Mouse (Mus musculus) forebrain, postnatal 0 days (tissue): ENCODE measurements around the gene Myb. TPM values are rescaled to one million over a fixed set of nuclear protein-coding genes. Genes with fewer than 3 reads are reported as not detected.
"Not testable (repeated sequence)": the region's sequence is repeated elsewhere in the genome, so short reads cannot be mapped to it uniquely, and the experiment has no call there.

Experiments
- ATAC-seq: fragments of 200-750 bp; cut with Nextera tagmentation; 2 replicates; pipeline ENCODE4 v1.8.0; 2017; ENCODE audit warnings: mild to moderate bottlenecking, moderate library complexity
- DNase-seq: peaks from one replicate; pipeline ENCODE4 v3.0.0-alpha.2; 2015
- H3K27ac ChIP-seq: fragments of 300-500 bp; sonication (generic); 2 replicates; pipeline ENCODE4 v1.5.1; 2014; ENCODE audit warnings: low read depth, mild to moderate bottlenecking, antibody characterized with exemption, low read length, moderate library complexity, mixed read lengths
- H3K27me3 ChIP-seq: fragments of 300-500 bp; sonication (generic); 2 replicates; pipeline ENCODE4 v1.6.1; 2014; ENCODE audit warnings: mild to moderate bottlenecking, low read length, mixed read lengths; ENCODE audit not compliant: insufficient read depth
- H3K36me3 ChIP-seq: fragments of 300-500 bp; sonication (generic); 2 replicates; pipeline ENCODE4 v1.6.1; 2014; ENCODE audit warnings: mild to moderate bottlenecking, moderate library complexity; ENCODE audit not compliant: insufficient read depth
- H3K4me1 ChIP-seq: fragments of 300-500 bp; sonication (generic); 2 replicates; pipeline ENCODE4 v1.6.1; 2014; ENCODE audit warnings: antibody characterized with exemption; ENCODE audit not compliant: insufficient read depth
- H3K4me2 ChIP-seq: fragments of 300-500 bp; sonication (generic); 2 replicates; pipeline ENCODE4 v1.6.1; 2014; ENCODE audit warnings: low read depth, mild to moderate bottlenecking, moderate library complexity
- H3K4me3 ChIP-seq: fragments of 300-500 bp; sonication (generic); 2 replicates; pipeline ENCODE4 v1.5.1; 2014; ENCODE audit warnings: low read depth, low read length, mixed read lengths
- H3K9ac ChIP-seq: fragments of 300-500 bp; sonication (generic); 2 replicates; pipeline ENCODE4 v1.6.1; 2014; ENCODE audit warnings: mild to moderate bottlenecking
- H3K9me3 ChIP-seq: fragments of 300-500 bp; sonication (generic); 2 replicates; pipeline ENCODE4 v1.6.1; 2016; ENCODE audit warnings: low read length
- CTCF ChIP-seq: sonication (generic); IDR thresholded peaks from 2 replicates; pipeline ENCODE4 v1.5.1; 2016; ENCODE audit warnings: antibody characterized with exemption, control low read depth, low read depth
- WGBS: fragments of 180-500 bp; shearing (Covaris S2); extraction: QIAGEN DNeasy Blood & Tissue Kit; methylation state at CpG from one replicate; pipeline ENCODE4 v1.1.7; 2014; 5-methylcytosine and 5-hydroxymethylcytosine counted together
- polyA plus RNA-seq: library from polyadenylated mRNA; unstranded; fragments of >200 nt; fragmentation: Nextera tagmentation; extraction: Ambion mirVana; gene quantifications from 2 replicates; pipeline ENCODE4 v1.2.1, GENCODE M21; 2015
- total RNA-seq: library from RNA; depleted of rRNA; stranded (reverse); fragments of >200 nt; gene quantifications from 2 replicates; pipeline ENCODE4 v1.2.3, GENCODE M21; 2014

Myb gene
- total and polyA plus RNA-seq, 2 experiments from 2014 or later = 1.8 to 4.1 TPM

DNA sequence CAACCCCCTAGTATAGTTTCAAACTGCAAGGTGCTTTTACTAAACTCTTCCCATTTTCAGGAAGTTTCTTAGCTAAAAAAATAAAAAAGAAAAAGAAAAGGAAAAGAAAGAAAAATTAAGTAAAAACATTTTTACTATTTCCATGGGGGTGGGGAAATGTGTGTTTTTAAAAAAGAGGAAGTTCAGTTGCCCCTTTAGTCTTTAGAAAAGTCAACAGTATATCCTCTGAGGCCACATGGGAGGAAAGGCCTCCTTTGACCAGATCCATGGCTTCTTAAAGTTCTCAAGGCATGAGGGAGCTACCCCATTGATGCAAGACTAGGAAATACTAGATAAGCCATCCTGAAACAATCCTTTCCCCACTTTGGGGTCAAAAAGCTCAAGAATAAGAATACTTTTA lies 9.5 kb downstream of the Myb start:
- no peak for ATAC-seq

DNA sequence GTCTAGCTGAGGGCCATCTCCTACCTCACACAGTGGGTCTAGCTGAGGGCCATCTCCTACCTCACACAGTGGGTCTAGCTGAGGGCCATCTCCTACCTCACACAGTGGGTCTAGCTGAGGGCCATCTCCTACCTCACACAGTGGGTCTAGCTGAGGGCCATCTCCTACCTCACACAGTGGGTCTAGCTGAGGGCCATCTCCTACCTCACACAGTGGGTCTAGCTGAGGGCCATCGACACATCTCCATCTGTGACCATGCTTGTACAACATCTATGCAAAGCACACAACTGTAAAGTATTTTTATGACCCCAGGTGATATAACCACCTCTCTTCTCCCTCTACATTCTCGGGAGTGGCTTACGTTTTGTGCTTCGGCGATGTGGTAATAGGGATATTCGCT lies 10.8 kb downstream of the Myb start:
- not testable (repeated sequence) for H3K9me3 ChIP-seq, H3K4me3 ChIP-seq, ATAC-seq, H3K36me3 ChIP-seq, H3K27ac ChIP-seq, DNase-seq, H3K9ac ChIP-seq, H3K27me3 ChIP-seq, H3K4me2 ChIP-seq, H3K4me1 ChIP-seq
- 98% methylated on average over 6 of the region's 6 CpGs for WGBS

More for the DNA sequence above, 9.5 kb downstream of the Myb start:
- TF ChIP-seq CTCF = no peak
- Histone ChIP-seq H3K9ac (no peak overlapping the region), H3K4me1 (no peaks in the 10 kb centered on the region), H3K27me3 (no peaks in the 10 kb centered on the region), H3K4me2 (no peak overlapping the region), H3K36me3 (no peaks in the 10 kb centered on the region; the same call in 1 of the 2 replicates), H3K9me3 (no peaks in the 10 kb centered on the region), H3K27ac (no peak overlapping the region), H3K4me3 (no peak overlapping the region)
- DNase-seq = no peak

DNA sequence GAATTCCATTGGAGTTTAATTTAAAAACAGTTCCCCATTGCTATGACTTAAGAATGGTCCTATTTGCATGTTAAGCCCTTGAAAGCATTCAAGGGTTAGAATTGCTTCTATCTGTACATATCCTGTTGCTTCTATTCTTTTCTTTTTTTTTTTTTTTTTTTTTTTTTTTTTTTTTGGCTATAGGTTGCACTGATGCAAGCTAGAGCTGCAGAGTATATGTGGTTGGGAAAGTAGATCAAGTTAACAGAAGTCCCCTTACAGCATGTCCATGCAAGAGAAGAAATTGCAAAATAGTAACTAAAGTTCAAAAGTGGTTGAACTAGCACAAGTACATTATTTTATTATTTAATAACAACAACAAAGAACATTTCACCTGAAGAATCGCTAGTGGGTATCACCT lies 14.1 kb downstream of the Myb start:
- no peak for ATAC-seq

DNA sequence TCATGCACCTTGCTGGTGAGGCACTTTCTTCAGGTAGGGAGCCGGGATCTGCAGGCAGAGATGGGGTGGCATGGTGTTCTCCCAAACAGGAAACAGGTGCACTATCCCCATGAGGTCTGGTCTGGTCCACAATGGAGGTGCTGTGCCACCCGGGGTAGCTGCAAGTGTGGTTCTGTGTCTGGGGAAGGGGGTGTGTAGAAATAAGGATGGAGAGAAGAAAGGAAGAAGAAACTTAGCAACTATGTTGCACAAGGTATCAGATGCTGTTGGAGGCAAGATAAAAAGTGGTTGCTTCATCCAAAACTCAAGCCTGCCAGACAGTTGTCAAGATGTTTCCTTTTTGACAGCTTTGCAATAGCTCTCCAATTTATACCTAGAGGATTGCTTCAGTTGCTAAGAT lies 14.5 kb downstream of the Myb start:
- DNase-seq (no peak), ATAC-seq (no peak)
- H3K27ac ChIP-seq = no peak overlapping the region
- no peak overlapping the region for H3K9ac ChIP-seq
- H3K9me3 ChIP-seq = no peaks in the 10 kb centered on the region
- no peak for TF ChIP-seq CTCF
- H3K36me3 ChIP-seq = no peaks in the 10 kb centered on the region
- no peaks in the 10 kb centered on the region for H3K27me3 ChIP-seq
- H3K4me3 ChIP-seq = no peak overlapping the region
- no peak overlapping the region for H3K4me2 ChIP-seq
- WGBS = 87% methylated on average over 2 of the region's 2 CpGs
- no peaks in the 10 kb centered on the region for H3K4me1 ChIP-seq

More for the DNA sequence above, 14.1 kb downstream of the Myb start:
- Histone ChIP-seq H3K27me3 (no peaks in the 10 kb centered on the region), H3K4me3 (no peak overlapping the region), H3K4me2 (no peak overlapping the region), H3K4me1 (no peaks in the 10 kb centered on the region), H3K27ac (no peak overlapping the region), H3K36me3 (no peaks in the 10 kb centered on the region), H3K9me3 (no peaks in the 10 kb centered on the region), H3K9ac (no peak overlapping the region)
- 94% methylated on average over 1 of the region's 1 CpGs for WGBS
- TF ChIP-seq CTCF = no peak
- no peak for DNase-seq

DNA sequence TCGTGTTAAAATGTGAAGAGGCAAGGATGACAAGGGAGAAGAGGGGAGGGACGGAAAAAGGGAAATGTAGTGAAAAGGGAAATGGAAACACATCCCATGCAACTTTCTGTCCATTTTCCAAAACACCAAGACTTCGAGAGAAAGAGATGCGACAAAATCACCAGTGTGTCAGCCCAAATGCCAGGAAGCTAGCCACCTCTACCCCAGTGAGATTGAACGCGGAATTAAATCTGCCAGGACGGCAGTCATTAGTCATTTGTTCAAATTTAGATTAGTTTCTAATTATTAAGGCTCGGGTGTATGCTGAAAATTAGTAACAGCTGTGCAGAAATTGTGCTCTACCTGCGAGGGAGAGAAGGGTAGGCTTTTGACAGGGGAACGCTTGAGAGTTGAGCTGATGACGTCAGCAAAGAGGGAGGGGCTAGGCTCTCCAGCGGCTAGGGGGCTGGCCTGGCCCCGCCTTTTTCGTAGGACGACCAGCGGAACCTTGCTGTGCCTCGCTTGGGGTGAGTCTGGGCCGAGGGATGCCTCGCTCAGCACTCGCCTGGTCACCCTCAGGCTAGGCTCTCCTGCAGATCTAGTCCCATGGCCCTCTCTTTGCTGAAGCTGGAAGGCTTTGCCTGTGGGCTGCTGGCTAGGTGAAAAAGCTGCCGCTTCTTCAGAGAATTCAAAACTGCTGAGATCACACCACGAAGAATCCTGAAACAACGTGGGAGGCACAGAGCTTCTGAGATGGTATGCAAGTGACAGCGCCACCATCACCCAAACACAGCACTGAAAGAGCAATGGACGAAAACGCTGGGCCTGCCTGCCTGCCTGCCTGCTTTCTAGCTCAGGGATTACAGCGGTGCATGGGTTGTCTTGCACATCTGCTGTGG lies 15.9 kb downstream of the Myb start:
- peak; percentile 82 for DNase-seq
- Histone ChIP-seq H3K9me3 (no peaks in the 10 kb centered on the region), H3K4me1 (no peaks in the 10 kb centered on the region), H3K27me3 (no peaks in the 10 kb centered on the region), H3K36me3 (no peaks in the 10 kb centered on the region), H3K4me3 (peak overlapping the region; percentile 46), H3K27ac (peak overlapping the region; percentile 71), H3K9ac (peak overlapping the region; percentile 56), H3K4me2 (peak overlapping the region; percentile 65)
- 20% methylated on average over 27 of the region's 27 CpGs for WGBS
- peak; percentile 93 for ATAC-seq
- TF ChIP-seq CTCF = peak; percentile 57

DNA sequence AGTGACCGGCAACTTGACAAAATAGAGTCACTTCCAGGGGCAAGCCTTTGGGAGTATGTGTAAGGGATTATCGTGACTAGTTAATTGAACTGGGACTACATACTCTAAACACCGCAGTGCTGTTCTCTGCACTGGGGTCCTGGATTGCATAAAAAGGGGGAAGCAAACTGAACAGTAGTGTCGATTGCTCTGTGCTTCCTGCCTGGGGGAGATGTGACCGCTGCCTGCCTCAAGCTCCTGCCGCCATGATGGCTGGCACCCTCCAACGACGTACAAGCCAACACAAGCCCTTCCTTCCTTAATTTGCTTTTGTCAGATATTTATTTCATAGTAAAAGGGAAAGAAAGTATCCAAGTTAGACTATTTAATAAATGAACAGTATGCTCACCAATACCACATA lies 25.5 kb downstream of the Myb start:
- no peak for DNase-seq
- H3K4me1 ChIP-seq = no peaks in the 10 kb centered on the region
- no peaks in the 10 kb centered on the region for H3K9me3 ChIP-seq
- no peak for TF ChIP-seq CTCF
- no peak for ATAC-seq
- no peaks in the 10 kb centered on the region for H3K36me3 ChIP-seq
- WGBS = 94% methylated on average over 8 of the region's 8 CpGs
- no peak overlapping the region for H3K9ac ChIP-seq
- no peak overlapping the region for H3K4me3 ChIP-seq
- H3K27ac ChIP-seq = no peak overlapping the region
- H3K4me2 ChIP-seq = no peak overlapping the region
- H3K27me3 ChIP-seq = no peaks in the 10 kb centered on the region

DNA sequence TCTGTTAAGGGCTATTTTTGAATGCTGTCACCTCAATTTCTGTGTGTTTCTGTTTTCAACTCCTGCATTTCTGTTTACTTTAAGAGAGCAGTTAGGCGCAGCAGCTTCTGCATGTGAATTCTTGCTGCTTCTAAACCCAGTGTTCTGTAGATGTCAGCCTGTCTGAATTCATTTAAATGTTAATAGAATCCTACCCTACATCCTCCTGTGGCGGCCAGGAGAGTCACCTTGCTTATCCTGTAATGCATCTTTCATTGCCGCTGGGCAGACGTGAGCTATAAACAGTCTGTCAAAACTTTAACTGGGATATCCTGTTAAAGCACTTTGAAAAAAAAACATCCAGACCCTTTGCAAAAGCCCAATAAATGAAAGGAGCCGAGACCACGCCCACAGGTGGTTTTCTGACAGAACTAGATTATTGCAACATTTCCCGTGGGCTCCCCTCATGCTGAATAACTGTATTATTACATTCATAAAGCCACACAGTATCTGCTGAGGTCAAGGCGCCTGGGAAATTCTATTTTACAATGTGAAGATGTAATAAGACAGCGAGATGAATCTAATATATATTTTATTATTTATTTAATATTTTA lies 29.8 kb downstream of the Myb start:
- no peak for TF ChIP-seq CTCF
- Histone ChIP-seq H3K27me3 (no peaks in the 10 kb centered on the region), H3K4me2 (no peak overlapping the region), H3K36me3 (no peaks in the 10 kb centered on the region), H3K9me3 (no peaks in the 10 kb centered on the region), H3K27ac (no peak overlapping the region), H3K4me1 (no peaks in the 10 kb centered on the region), H3K9ac (no peak overlapping the region), H3K4me3 (no peak overlapping the region)
- whole genome bisulfite sequencing = 60% methylated on average over 9 of the region's 9 CpGs
- ATAC-seq (no peak), DNase-seq (no peak)
